Mouse (Mus musculus) T-cell, adult 66 days (primary cell): Measurements from ENCODE around the gene Uspl1. TPM values are rescaled to one million over a fixed set of nuclear protein-coding genes. Genes with fewer than 3 reads are reported as not detected.

Experiments used
- total RNA-seq, 2 experiments: library from RNA; stranded (reverse); gene quantifications; 3 replicates in 1 of 2; 4 replicates in 1 of 2; pipeline ENCODE4 v1.2.4; 2023

Gene Uspl1
- 10 to 100 TPM; 79.4 to 90.2 TPM for total RNA-seq

GRCm38 (mm10) chr5:149184104-149184843 is at the start of gene Uspl1, which contains the start of gene Hmgb1:
Gene Uspl1, plus strand, starts transcription at chr5:149184350.
Gene Hmgb1, minus strand, starts transcription at chr5:149184489.

DNA sequence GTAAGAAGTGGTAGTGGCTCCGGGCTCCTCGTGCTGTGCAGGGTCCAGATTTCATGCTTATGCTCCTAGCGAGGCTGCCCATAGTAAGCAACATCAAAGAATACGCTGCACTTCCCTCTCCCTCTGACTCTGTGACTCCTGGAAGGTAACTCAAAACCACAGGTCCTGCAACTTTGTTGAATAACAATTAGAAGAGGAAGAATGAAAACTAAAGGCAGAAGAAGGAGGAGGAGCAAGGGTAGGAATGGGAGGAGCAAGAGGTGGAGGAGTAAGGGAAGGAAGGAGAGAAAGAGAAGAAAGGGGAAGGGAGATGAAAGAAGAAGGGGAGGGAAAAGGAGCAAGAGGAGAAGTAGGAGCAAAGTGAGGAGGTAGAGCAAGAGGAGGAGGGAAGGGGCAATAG is 80.3 kb downstream of the Uspl1 start, which contains the start of gene Alox5ap:
TSS of gene Alox5ap (plus strand) at position 363 of the 400 bp plus-strand sequence.

Other genes starting within 250 kb of the Uspl1 start
- 1 to 10 TPM; 6.6 to 9.0 TPM for gene Gm42791, start 189.2 kb upstream of the Uspl1 start, total RNA-seq
- gene Hmgb1, start 139 bp downstream of the Uspl1 start, total RNA-seq: 100 to 1,000 TPM; 389 TPM
- 1 to 10 TPM; 3.1 to 6.8 TPM for gene Alox5ap, start 80.4 kb downstream of the Uspl1 start, total RNA-seq
- not detected for gene Medag, start 227.4 kb downstream of the Uspl1 start, total RNA-seq